In the genomic region with DNA sequence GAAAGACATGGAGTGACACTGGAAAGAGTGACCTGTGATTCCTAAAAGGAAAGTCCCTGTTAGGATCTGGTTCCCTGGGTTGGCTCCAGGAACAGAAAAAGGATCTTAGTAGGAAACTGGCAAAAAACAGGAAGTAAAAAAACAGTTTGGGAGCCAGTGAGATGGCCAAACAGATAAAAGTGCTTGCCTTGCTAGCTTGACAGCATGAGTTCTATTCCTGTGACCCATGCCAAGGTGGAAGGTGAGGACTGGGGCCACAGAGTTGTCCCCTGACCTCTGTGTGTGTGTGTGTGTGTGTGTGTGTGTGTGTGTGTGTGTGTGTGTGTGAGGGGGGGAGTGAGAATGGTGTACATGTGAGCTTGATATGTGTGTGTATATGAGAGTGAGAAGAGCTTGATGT, we compare ENCODE assay signal across 21 mouse cellular contexts. TPM values are rescaled to one million over a fixed set of nuclear protein-coding genes. Genes with fewer than 3 reads are reported as not detected.
DNase-seq lines count a peak whose midpoint lies in the region; ATAC-seq and TF ChIP-seq lines count a peak whose summit lies in the region.
"Had no signal": no experiment of that assay in that cellular context is flagged by ENCODE, and none has a peak within 500 bp of the region (broad histone marks: within the 10 kb centered on the region; RNA-seq: fewer than 3 reads in every experiment).

No protein-coding gene starts in this region.

- peaks cover 2% of the 10 kb centered on the region for H3K4me1 ChIP-seq in heart, adult 2 months (ENCODE audit: control insufficient read depth, insufficient read depth, low read length)
- H3K4me1 ChIP-seq in liver, postnatal 0 days (ENCODE audit: insufficient read depth) = no peaks in the 10 kb centered on the region
- H3K4me1 ChIP-seq in liver, embryonic 11.5 days (replicated peaks; ENCODE audit: control insufficient read depth, insufficient read depth, low read length) = no peaks in the 10 kb centered on the region
- H3K4me1 ChIP-seq in stomach, postnatal 0 days (replicated peaks; ENCODE audit: control insufficient read depth, insufficient read depth) = no peaks in the 10 kb centered on the region
- H3K4me1 ChIP-seq: embryonic facial prominence, embryonic 13.5 days; forebrain, embryonic 12.5 days; hindbrain, embryonic 13.5 days; intestine, embryonic 15.5 days had no signal

- DNase-seq in heart, adult 2 months = no peak
- DNase-seq in heart, postnatal 4 days = no peak
- peak; percentile 9 for DNase-seq in liver, postnatal 0 days
- no peak for DNase-seq in liver, embryonic 11.5 days (ENCODE audit: low spot score)
- DNase-seq in stomach, postnatal 0 days (ENCODE audit: low spot score) = peak; percentile 12
- DNase-seq in cerebellum, adult 8-10 months = no peak
- DNase-seq: cerebellum, adult 11 months; cerebellum, adult 9-10 months; cerebellum, postnatal 36 days; forebrain, postnatal 0 days; gastrocnemius, postnatal 25 days had no signal

- no peaks in the 10 kb centered on the region for H3K27me3 ChIP-seq in heart, adult 2 months (ENCODE audit: control insufficient read depth, insufficient read depth, low read length)
- H3K27me3 ChIP-seq in liver, postnatal 0 days (ENCODE audit: insufficient read depth, low read length) = no peaks in the 10 kb centered on the region
- no peaks in the 10 kb centered on the region for H3K27me3 ChIP-seq in liver, embryonic 11.5 days (replicated peaks; ENCODE audit: control insufficient read depth, insufficient read depth, low read length)
- H3K27me3 ChIP-seq in stomach, postnatal 0 days (ENCODE audit: control insufficient read depth, insufficient read depth, low read length) = no peaks in the 10 kb centered on the region
- H3K27me3 ChIP-seq: CH12.LX; embryonic facial prominence, embryonic 13.5 days; forebrain, embryonic 12.5 days; heart, embryonic 12.5 days; hindbrain, embryonic 13.5 days; intestine, embryonic 15.5 days had no signal

- peak overlapping the region; percentile 87 for H3K27ac ChIP-seq in heart, adult 2 months
- H3K27ac ChIP-seq in liver, postnatal 0 days (ENCODE audit: low read depth) = no peak overlapping the region
- H3K27ac ChIP-seq in liver, embryonic 11.5 days (ENCODE audit: low read depth, low read length) = no peak overlapping the region
- H3K27ac ChIP-seq in stomach, postnatal 0 days (replicated peaks) = peak overlapping the region; percentile 49
- H3K27ac ChIP-seq: embryonic facial prominence, embryonic 13.5 days; forebrain, embryonic 12.5 days; hindbrain, embryonic 13.5 days; hindbrain, postnatal 0 days; intestine, embryonic 15.5 days had no signal

- H3K79me2 ChIP-seq in heart, adult 2 months (replicated peaks; ENCODE audit: control insufficient read depth, insufficient read depth, low read length) = no peaks in the 10 kb centered on the region

- no peak overlapping the region; the same call in 1 of the 2 replicates for H3K9ac ChIP-seq in heart, adult 2 months (ENCODE audit: low read depth, low read length)
- H3K9ac ChIP-seq in liver, postnatal 0 days (replicated peaks) = no peak overlapping the region
- H3K9ac ChIP-seq in liver, embryonic 11.5 days (ENCODE audit: low read depth, low read length) = no peak overlapping the region
- H3K9ac ChIP-seq in stomach, postnatal 0 days (ENCODE audit: low read length) = no peak overlapping the region
- H3K9ac ChIP-seq: embryonic facial prominence, embryonic 13.5 days; forebrain, embryonic 12.5 days; forebrain, postnatal 0 days; heart, embryonic 12.5 days; hindbrain, embryonic 13.5 days; intestine, embryonic 15.5 days had no signal

- ATAC-seq in liver, postnatal 0 days = no peak
- ATAC-seq in liver, embryonic 11.5 days (replicated peaks; ENCODE audit: low FRiP score) = no peak
- peak; percentile 59 for ATAC-seq in granulocyte monocyte progenitor cell, adult 5-6 weeks (replicated peaks; ENCODE audit: poor library complexity, severe bottlenecking)
- ATAC-seq in stomach, postnatal 0 days (ENCODE audit: low FRiP score, low TSS enrichment) = no peak
- no peak for ATAC-seq in activated CD4-positive, CD25-positive, alpha-beta regulatory T cell, adult 4 months
- ATAC-seq: forebrain, postnatal 0 days; hindbrain, postnatal 0 days; intestine, embryonic 15.5 days had no signal

- TF ChIP-seq POLR2A in heart, adult 2 months (IDR thresholded peaks at IDR 0.05; ENCODE audit: insufficient read depth, low read depth, low read length) = no peak

- no peak overlapping the region for H3K4me3 ChIP-seq in heart, adult 2 months
- H3K4me3 ChIP-seq in liver, postnatal 0 days (ENCODE audit: low read depth, low read length) = no peak overlapping the region
- no peak overlapping the region for H3K4me3 ChIP-seq in liver, embryonic 11.5 days (ENCODE audit: low read depth, low read length)
- no peak overlapping the region for H3K4me3 ChIP-seq in stomach, postnatal 0 days (ENCODE audit: low read depth, low read length)
- H3K4me3 ChIP-seq: embryonic facial prominence, embryonic 13.5 days; forebrain, embryonic 12.5 days; heart, embryonic 12.5 days; hindbrain, embryonic 13.5 days; intestine, embryonic 15.5 days had no signal

- H3K36me3 ChIP-seq in heart, adult 2 months (ENCODE audit: control insufficient read depth, insufficient read depth, low read length) = no peaks in the 10 kb centered on the region; the same call in none of the 2 replicates
- peaks cover 24% of the 10 kb centered on the region for H3K36me3 ChIP-seq in liver, postnatal 0 days (replicated peaks; ENCODE audit: insufficient read depth, low read length)
- H3K36me3 ChIP-seq in liver, embryonic 11.5 days (ENCODE audit: control insufficient read depth, insufficient read depth, low read length) = peaks cover 3% of the 10 kb centered on the region; the same call in 1 of the 2 replicates
- H3K36me3 ChIP-seq in stomach, postnatal 0 days (ENCODE audit: control insufficient read depth, insufficient read depth, low read length) = peaks cover 25% of the 10 kb centered on the region
- H3K36me3 ChIP-seq: hindbrain, embryonic 13.5 days had no signal

- H3K4me2 ChIP-seq in liver, postnatal 0 days (ENCODE audit: low read depth, low read length) = no peak overlapping the region
- H3K4me2 ChIP-seq in liver, embryonic 11.5 days = no peak overlapping the region
- no peak overlapping the region for H3K4me2 ChIP-seq in stomach, postnatal 0 days (replicated peaks; ENCODE audit: low read depth)
- H3K4me2 ChIP-seq: embryonic facial prominence, embryonic 13.5 days; forebrain, embryonic 12.5 days; heart, embryonic 12.5 days; hindbrain, embryonic 13.5 days; intestine, embryonic 15.5 days had no signal

- no peaks in the 10 kb centered on the region for H3K9me3 ChIP-seq in liver, postnatal 0 days (ENCODE audit: low read length)
- H3K9me3 ChIP-seq in liver, embryonic 11.5 days (ENCODE audit: control insufficient read depth, low read length) = no peaks in the 10 kb centered on the region
- no peaks in the 10 kb centered on the region for H3K9me3 ChIP-seq in stomach, postnatal 0 days (ENCODE audit: control insufficient read depth, low read length)
- H3K9me3 ChIP-seq: embryonic facial prominence, embryonic 13.5 days; forebrain, embryonic 12.5 days; heart, embryonic 12.5 days; hindbrain, embryonic 13.5 days; intestine, embryonic 15.5 days had no signal

- no peak for TF ChIP-seq EP300 in heart, adult 2 months (IDR thresholded peaks at IDR 0.05; ENCODE audit: insufficient read depth, low read depth, low read length)
- no peak for TF ChIP-seq EP300 in liver, postnatal 0 days (IDR thresholded peaks at IDR 0.05; ENCODE audit: low read depth)
- no peak for TF ChIP-seq EP300 in stomach, postnatal 0 days (optimal IDR thresholded peaks at IDR 0.05)

- intact Hi-C loops in heart, adult 2 months (cut with DNase I) = loop anchor here (5.0 kb wide), 1 partner anchor 34 kb away; no protein-coding TSS in a partner anchor

- TF ChIP-seq CTCF in heart, adult 2 months (IDR thresholded peaks at IDR 0.05) = no peak
- TF ChIP-seq CTCF in liver, postnatal 0 days (IDR thresholded peaks at IDR 0.05; ENCODE audit: low read depth) = no peak
- no peak for TF ChIP-seq CTCF in stomach, postnatal 0 days (IDR thresholded peaks at IDR 0.05; ENCODE audit: low read depth)

RNA-seq across cellular contexts. Expression of a gene that starts 8.8 kb away (rescaled TPM):
- total RNA-seq in heart, adult 2 months (2021) = under 1 TPM; 0.86 to 0.96 TPM
- 0.12 and 0.56 TPM in 2 replicates for polyA plus RNA-seq in heart, adult 2 months (2012; rRNA removed)
- total RNA-seq in heart, postnatal 4 days (2021) = 1 to 10 TPM; 1.3 to 1.4 TPM
- polyA plus RNA-seq in liver, postnatal 0 days (2015; fragmentation: Nextera tagmentation; extraction: Ambion mirVana) = 0.14 and 0.19 TPM in 2 replicates
- 1.7 TPM in 2 replicates for polyA plus RNA-seq in liver, embryonic 11.5 days (2014; fragmentation: Nextera tagmentation; extraction: Ambion mirVana)
- 0.75 and 1.3 TPM in 2 replicates for total RNA-seq in granulocyte monocyte progenitor cell, adult 5-6 weeks (2014; fragmentation: Nextera tagmentation)
- not detected in 2 replicates for total RNA-seq in granulocyte monocyte progenitor cell, adult 5-6 weeks (2017)
- 173 and 196 TPM in 2 replicates for polyA plus RNA-seq in stomach, postnatal 0 days (2015; fragmentation: Nextera tagmentation; extraction: Ambion mirVana)
- under 1 TPM; 0.29 to 0.95 TPM for polyA plus RNA-seq in activated CD4-positive, CD25-positive, alpha-beta regulatory T cell, adult 4 months (2017; shearing (Covaris generic))
- total RNA-seq: hematopoietic stem cell, adult 5-6 weeks; hindbrain, postnatal 0 days had no signal

RNA-seq across cellular contexts. Expression of a gene that starts 19.0 kb away (rescaled TPM):
- 100 to 1,000 TPM; 168 to 170 TPM for total RNA-seq in heart, adult 2 months (2021)
- 28.7 and 38.2 TPM in 2 replicates for polyA plus RNA-seq in heart, adult 2 months (2012; rRNA removed)
- total RNA-seq in heart, postnatal 4 days (2021) = 100 to 1,000 TPM; 145 to 147 TPM
- 59.3 and 62.5 TPM in 2 replicates for polyA plus RNA-seq in liver, postnatal 0 days (2015; fragmentation: Nextera tagmentation; extraction: Ambion mirVana)
- 139 and 140 TPM in 2 replicates for polyA plus RNA-seq in liver, embryonic 11.5 days (2014; fragmentation: Nextera tagmentation; extraction: Ambion mirVana)
- total RNA-seq in granulocyte monocyte progenitor cell, adult 5-6 weeks (2014; fragmentation: Nextera tagmentation) = 86.0 and 145 TPM in 2 replicates
- 80.5 and 86.9 TPM in 2 replicates for total RNA-seq in granulocyte monocyte progenitor cell, adult 5-6 weeks (2017)
- 101 and 107 TPM in 2 replicates for polyA plus RNA-seq in stomach, postnatal 0 days (2015; fragmentation: Nextera tagmentation; extraction: Ambion mirVana)
- 10 to 100 TPM; 92.3 to 93.8 TPM for polyA plus RNA-seq in activated CD4-positive, CD25-positive, alpha-beta regulatory T cell, adult 4 months (2017; shearing (Covaris generic))

Comparison
In these comparisons a context has a peak if more than half of its experiments do, and no peak if none do; other contexts are left out.
1. DNase-seq: peak in liver, postnatal 0 days (single experiment) and stomach, postnatal 0 days (single experiment); none in heart, adult 2 months (0 of 2), heart, postnatal 4 days (single experiment), liver, embryonic 11.5 days (single experiment) and cerebellum, adult 8-10 months (single experiment).
2. H3K27ac ChIP-seq: peak in heart, adult 2 months (single experiment) and stomach, postnatal 0 days (single experiment); none in liver, postnatal 0 days (single experiment) and liver, embryonic 11.5 days (single experiment).
3. RNA of a gene that starts 8.8 kb away (polyA plus RNA-seq): 173 to 196 TPM in stomach, postnatal 0 days; 1.7 TPM in liver, embryonic 11.5 days, 0.29 to 0.95 TPM in activated CD4-positive, CD25-positive, alpha-beta regulatory T cell, adult 4 months, 0.14 to 0.19 TPM in liver, postnatal 0 days and 0.12 to 0.56 TPM in heart, adult 2 months; every median in the first group is over 10 times any median in the second.